Mouse (Mus musculus): ENCODE measurements at regions not wholly inside any gene's neighbourhood (a gene's known extent, or its start where the extent isn't known, plus 50 kb on each side); places are given as distances from the start of the nearest gene placed in this dataset.
"Not testable (repeated sequence)": the region's sequence is repeated elsewhere in the genome, so short reads cannot be mapped to it uniquely, and the experiment has no call there.

GRCm38 (mm10) chr5:75419282-75419681 is 155.4 kb upstream of the Kit start:
- not testable (repeated sequence) for TF ChIP-seq CTCF (IDR thresholded peaks at IDR 0.05; ENCODE audit: low read depth, low read length); POLR2A (IDR thresholded peaks at IDR 0.05; ENCODE audit: borderline replicate concordance, low read depth, low read length)

All from bone marrow macrophage, adult 2 months (primary cell).